Mouse (Mus musculus) CH12.LX (cell line): ENCODE measurements around the gene Apol7e.
"Not testable (repeated sequence)": the region's sequence is repeated elsewhere in the genome, so short reads cannot be mapped to it uniquely, and the experiment has no call there.

Source experiments
- CHD2 ChIP-seq: IDR thresholded peaks from 2 replicates; pipeline ENCODE4 v1.6.1; 2011; ENCODE audit warnings: low read length, improper control_type of control experiment
- CTCF ChIP-seq, 2 experiments: IDR thresholded peaks in 1 of 2; conservative IDR thresholded peaks in 1 of 2; 2 replicates each; pipeline ENCODE4 v1.5.1; 2011 to 2012; ENCODE audit warnings: low read depth in 2 of 2, low read length in 2 of 2, improper control_type of control experiment in 1 of 2, inconsistent platforms in 1 of 2, mild to moderate bottlenecking in 1 of 2, moderate library complexity in 1 of 2
- E2F4 ChIP-seq: IDR thresholded peaks from 2 replicates; pipeline ENCODE4 v1.6.1; 2011; ENCODE audit warnings: low read depth, low read length, improper control_type of control experiment; ENCODE audit not compliant: insufficient replicate concordance
- EP300 ChIP-seq: IDR thresholded peaks from 2 replicates; pipeline ENCODE4 v1.6.1; 2011; ENCODE audit warnings: low read length, improper control_type of control experiment
- GABPA ChIP-seq: IDR thresholded peaks from 2 replicates; pipeline ENCODE4 v1.6.1; 2012; ENCODE audit warnings: low read depth, low read length, improper control_type of control experiment, inconsistent platforms; ENCODE audit not compliant: insufficient replicate concordance
- HCFC1 ChIP-seq: IDR thresholded peaks from 2 replicates; pipeline ENCODE4 v1.6.1; 2012; ENCODE audit warnings: low read depth, mild to moderate bottlenecking, inconsistent platforms, low read length, improper control_type of control experiment
- MAX ChIP-seq: IDR thresholded peaks from 2 replicates; pipeline ENCODE4 v1.6.1; 2011; ENCODE audit warnings: low read length, improper control_type of control experiment
- MEF2A ChIP-seq: IDR thresholded peaks from 2 replicates; pipeline ENCODE4 v1.6.1; 2014; ENCODE audit warnings: low read depth, mild to moderate bottlenecking, inconsistent platforms, low read length, improper control_type of control experiment, borderline replicate concordance
- MYC ChIP-seq: IDR thresholded peaks from 2 replicates; pipeline ENCODE4 v1.6.1; 2011; ENCODE audit warnings: low read depth, mild to moderate bottlenecking, improper control_type of control experiment, low read length
- NRF1 ChIP-seq: IDR thresholded peaks from 2 replicates; pipeline ENCODE4 v1.6.1; 2014; ENCODE audit warnings: low read depth, mild to moderate bottlenecking, inconsistent platforms, low read length, improper control_type of control experiment, moderate library complexity
- POLR2A ChIP-seq: IDR thresholded peaks from 2 replicates; pipeline ENCODE4 v1.6.1; 2011; ENCODE audit warnings: low read depth, mild to moderate bottlenecking, improper control_type of control experiment, low read length
- SIN3A ChIP-seq: IDR thresholded peaks from 2 replicates; pipeline ENCODE4 v1.6.1; 2012; ENCODE audit warnings: low read length, improper control_type of control experiment, inconsistent platforms
- UBTF ChIP-seq: IDR thresholded peaks from 2 replicates; pipeline ENCODE4 v1.6.1; 2012; ENCODE audit warnings: low read depth, mild to moderate bottlenecking, inconsistent platforms, low read length, improper control_type of control experiment, moderate library complexity
- ZKSCAN1 ChIP-seq: IDR thresholded peaks from 2 replicates; pipeline ENCODE4 v1.6.1; 2012; ENCODE audit warnings: low read depth, inconsistent platforms, low read length, improper control_type of control experiment, borderline replicate concordance

DNA sequence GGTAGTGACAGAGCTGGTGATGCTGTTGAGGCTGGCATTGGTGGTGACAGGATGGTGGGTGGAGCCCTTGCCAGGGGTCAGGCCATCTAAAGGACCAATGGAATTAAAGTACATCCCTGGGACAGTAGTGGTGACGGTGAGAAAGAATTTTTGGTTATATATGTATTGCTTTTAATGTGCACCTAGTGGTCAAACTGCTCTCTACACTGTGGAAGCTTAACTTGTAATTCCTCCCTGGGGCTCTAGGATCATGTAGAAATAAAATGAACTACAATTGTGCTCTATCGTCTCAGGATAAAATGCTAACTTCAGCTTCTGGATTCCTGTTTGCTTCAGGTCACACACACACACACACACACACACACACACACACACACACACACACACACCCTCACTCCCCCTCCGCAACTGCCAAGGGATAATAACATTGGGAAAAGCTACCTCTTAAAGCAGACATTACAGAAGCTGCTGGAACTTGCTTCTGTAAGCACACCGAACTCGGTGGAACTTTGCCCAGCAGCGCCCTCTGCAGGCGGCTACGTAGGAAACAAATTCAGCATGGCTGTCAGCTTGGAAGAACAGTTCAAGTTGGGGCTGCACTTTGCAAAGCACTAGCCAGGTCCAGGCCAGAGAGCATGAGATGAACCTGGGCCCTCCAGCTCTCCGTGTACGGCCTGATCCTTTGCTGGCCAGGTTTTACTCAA is 25.7 kb downstream of the Apol7e start:
- not testable (repeated sequence) for TF ChIP-seq HCFC1; CTCF (conservative IDR thresholded peaks at IDR 0.05 in 1 of 2, IDR thresholded peaks at IDR 0.05 in 1 of 2; ENCODE audit: low read depth in 2 of 2, low read length in 2 of 2); POLR2A; UBTF; EP300; GABPA; E2F4; SIN3A; MYC; NRF1; CHD2; MAX; MEF2A; ZKSCAN1
